Mouse (Mus musculus) adrenal gland, adult (tissue): ENCODE results near the gene Setd1b.
"Not testable (repeated sequence)": the region's sequence is repeated elsewhere in the genome, so short reads cannot be mapped to it uniquely, and the experiment has no call there.

Experiments used
- DNase-seq, 2 experiments: peaks; one replicate each; pipeline ENCODE4 v3.0.0; 2022 to 2023; ENCODE audit warnings: low spot score in 1 of 2; ENCODE audit not compliant: inconsistent age in 2 of 2

Gene Setd1b

DNA sequence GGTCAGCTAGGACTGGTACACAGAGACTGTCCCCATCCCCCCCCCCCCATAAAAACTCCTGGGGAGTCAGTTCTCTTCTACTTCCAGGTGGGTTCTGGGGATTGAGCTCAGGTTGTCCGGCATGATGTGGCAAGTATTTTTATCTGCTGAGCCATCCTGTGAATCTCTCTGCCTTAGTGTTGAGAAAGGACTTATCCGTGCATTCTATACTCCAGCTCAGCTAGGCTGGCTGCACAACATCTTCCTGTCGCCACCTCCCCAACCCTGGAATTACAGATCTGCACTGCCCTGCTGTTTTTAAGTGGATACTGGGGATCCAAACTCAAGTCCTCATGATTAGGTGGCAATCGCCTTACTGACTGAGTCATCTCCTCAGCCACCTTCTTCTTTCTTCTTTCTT is 56.5 kb downstream of the Setd1b start:
- no peak for DNase-seq

DNA sequence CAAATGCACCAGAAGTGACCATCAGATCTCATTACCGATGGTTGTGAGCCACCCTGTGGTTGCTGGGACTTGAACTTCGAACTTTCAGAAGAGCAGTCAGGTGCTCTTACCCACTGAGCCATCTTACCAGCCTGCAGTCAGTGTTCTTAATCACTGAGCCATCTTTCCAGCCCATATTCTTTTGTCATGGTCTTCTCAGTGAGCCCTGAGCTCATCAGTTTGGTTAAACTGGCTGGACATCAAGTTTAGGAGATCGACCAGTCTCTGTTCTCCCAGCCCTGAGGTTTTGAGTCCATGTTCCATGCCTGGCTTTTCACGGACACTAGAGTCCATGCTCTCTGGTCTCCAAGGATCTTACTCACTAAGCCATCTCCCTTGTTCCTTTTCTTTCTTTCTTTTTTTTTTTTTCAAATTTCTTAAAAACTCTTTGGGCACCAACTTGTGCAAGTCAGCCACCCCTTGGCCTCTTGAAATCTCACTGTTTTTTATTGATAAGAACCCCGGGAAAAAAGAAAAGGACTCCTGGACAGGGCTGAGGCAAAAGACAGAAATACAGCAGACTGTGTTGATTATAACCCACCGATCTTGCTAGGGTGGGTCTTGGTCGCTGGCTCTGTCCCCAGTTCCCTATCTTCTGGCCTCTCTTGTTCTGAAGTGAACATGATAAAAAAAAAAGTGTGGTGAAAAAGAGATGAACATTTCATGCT is 59.0 kb downstream of the Setd1b start:
- DNase-seq: not testable (repeated sequence)

DNA sequence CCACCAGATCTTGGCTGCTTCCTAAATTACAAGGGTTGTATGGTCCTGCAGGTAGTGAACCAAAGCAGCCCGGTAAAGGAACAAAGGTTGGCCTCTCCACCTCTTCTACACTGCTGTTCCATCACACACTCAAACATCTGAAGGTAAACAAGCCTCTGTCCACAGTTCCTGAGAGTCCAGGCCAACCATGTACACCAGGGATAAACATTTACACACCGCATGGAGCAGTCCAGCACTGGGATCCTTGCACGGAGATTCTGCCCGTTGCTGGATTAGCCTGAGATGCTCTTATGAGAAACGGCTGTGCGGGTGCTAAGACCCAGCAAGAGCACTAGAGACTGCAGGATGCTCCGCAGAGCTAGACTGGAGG is 59.5 kb downstream of the Setd1b start:
- no peak for DNase-seq

DNA sequence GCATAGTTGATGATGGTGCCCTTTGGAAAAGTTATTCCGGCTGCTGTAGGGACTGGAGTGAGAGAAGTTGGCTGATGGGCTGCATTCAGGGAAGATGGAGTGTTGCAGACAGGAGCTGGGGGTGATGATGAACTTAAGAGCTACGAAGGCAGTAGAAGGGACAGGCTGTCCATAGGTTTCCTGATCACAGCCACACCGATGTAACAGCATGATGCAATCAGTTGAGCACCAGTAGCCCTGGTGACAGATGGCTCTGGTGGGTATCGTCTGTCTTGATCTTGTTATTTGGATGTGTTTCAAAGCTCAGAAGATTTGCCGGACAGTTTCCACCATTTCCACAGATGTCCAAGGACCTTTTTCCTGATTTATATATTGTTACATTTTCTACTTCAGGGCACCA is 60.0 kb downstream of the Setd1b start:
- no peak for DNase-seq

DNA sequence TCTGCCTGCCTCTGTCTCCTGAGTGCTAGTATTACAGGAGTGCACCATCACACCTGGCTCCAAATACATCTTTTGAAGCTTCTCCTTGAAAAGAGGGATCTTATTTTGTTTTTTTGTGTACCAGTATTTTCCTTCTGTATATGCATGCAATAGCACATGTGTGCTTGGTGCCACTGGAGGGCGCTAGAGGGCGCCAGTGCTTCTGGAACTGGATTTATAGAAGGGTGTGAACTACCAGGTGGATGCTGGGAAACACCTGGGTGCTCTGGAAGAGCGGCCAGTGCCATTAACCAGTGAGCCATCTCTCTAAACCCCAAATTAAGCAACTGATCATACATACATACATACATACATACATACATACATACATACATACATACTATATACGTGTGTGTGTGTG is 60.8 kb downstream of the Setd1b start:
- not testable (repeated sequence) for DNase-seq

DNA sequence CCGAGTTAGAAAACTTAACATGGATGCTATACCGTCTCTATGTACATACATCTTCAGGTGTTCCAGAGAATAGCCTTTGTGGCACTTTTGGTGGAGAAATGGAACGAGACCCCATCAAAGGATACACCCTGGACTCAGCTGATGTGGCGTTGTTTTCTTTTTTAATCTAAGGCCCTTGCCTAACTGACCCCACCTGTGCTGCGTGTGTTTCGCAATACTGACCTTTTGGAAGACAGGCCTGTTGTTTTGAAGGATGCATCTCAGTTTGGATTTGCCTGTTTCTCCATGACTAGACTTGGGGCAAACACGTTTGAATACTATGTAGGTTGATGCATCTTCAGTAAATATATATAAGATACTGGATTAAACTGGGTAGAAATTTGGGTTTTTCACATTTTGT is 61.6 kb downstream of the Setd1b start:
- not testable (repeated sequence) for DNase-seq
